Mouse (Mus musculus) mouse trophoblast stem cell (cell line): ENCODE results near the gene Galntl6.

Experiments used
- in situ Hi-C, 2 experiments: fragments of 300-500 bp; cut with MseI, MboI; formaldehyde crosslinking; loops; 2 replicates in 1 of 2; 3 replicates in 1 of 2; pipeline ENCODE4 v1.15.1; 2025

Gene Galntl6

DNA sequence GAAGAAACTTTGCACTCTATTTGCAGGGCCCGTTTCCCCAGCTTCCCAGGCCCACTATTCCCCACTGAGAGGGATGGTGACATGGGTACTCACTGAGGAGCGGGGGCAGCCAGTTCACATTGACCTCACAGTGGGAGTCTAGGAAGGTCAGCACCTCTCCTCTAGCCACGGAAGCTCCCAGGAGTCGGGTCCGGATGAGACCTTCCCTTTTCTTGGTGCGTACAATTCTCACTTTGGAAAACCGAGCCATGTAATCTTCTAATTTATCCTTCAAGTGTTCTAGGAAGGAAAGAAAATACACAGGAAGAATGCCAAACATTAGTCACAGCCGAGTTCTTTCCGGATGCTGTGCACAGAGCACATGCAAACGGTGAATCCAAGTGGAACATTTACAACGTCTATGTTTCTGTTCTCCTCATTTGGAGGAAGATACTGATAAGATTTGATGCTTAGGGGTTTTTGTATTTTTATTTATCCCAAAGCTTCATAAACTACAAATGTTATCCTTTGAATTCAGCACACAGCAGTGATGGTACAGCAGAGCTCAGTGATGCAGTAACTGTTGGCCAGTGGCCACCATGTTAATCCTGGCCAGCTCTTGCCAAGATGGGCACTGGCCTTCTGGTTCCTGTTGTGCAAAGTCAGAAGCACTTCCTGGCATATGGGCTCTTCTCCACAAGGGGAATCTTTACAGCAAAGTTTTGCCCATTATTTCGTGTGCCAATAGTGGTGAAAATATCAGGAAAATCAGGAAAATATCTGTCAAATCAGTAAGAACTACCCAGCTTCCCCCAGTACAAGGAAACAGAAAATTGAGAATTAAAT, 949.9 kb downstream of the Galntl6 start:
- in situ Hi-C loops = no loop called here

DNA sequence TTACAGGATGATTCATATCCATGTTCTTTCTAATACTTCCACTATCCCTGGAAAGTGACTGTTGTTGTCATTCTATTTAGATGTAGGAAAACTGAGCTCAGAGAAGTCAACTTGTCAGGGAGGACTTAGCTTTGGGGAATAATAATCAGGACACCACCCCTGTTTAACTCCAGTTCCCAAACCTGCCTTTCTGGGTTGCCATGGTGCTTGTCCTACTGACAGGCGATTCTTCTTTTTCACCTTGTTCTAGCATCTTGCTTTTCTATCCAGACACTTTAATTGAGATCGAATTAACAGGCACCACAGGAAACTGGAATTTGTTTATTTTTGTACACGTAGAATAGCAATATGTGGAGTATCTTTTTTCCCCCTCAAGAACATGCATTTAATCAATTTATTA, 953.3 kb downstream of the Galntl6 start:
- in situ Hi-C loops = no loop called here

DNA sequence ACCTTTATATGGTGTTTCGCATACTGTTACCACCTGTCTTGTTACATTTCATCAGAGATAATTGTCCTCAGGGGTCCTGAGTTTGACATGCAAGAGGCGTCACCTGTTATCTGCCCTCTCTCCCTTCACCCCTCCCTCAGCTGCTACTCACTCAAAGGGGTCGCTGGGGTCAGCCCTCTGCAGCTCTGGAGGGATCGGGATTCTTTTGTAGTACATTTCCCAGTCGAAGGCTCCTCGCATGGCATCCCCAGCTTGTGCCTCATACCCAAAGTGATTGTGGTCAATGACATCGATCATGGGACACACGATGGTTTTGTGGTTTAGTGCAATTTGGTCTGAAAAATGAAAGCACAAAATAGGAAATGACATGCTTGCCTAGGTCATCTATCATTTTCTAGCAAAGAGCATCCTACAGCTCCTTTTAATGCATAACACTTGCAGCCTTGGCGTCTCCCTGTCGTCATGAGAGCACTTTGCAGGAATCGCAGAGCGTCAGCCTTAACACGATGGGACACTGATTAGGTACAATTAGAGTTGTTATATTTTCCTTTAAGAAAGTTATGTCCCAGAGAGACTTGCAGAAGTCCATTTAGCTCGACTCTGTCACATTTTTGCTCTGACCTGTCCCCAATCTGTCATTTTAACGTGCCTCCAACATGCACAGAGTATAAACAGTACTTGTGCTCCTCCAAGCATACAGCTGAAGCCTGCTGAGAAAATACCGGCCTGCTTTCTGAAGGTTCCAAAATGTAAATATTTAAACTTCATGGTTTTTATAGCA, 954.1 kb downstream of the Galntl6 start:
- in situ Hi-C loops = no loop called here

DNA sequence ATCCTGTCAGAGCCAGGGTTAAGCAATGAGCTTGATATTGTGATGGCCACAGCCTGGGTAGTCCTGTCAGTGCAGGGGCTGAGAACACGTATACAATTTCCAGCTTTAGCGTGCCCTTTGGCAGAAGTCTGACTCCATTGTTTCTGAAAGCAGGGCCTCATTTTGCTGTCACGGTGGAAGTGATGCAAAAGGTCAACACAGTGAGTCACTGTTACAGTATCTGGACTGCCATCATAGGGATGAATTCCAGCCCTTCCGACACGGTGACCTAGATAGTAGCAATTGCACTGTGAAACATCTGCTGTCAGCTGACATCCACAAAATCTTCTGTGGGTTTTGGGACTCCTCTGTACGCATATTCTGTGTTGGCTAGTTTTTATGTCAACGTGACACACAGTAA, 956.9 kb downstream of the Galntl6 start:
- in situ Hi-C loops = no loop called here

DNA sequence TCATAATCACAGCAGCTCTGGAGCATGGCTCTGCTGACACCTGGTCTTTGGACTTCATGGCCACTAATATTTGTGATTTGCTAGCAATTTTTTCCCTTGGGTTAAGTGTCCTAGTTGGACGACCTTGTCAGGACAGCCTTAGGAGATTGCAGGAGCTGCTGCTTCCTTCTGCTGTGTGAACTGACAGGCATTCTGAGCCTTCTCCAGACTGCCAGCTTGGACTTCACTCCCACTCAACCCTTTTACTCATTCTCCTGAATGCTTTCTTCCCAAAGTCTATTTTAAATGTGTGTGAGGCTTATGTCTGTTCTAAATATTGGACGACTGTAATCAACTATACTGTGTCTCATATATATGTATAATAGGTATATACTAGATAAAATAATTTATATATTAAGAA, 971.3 kb downstream of the Galntl6 start:
- in situ Hi-C loops = no loop called here

DNA sequence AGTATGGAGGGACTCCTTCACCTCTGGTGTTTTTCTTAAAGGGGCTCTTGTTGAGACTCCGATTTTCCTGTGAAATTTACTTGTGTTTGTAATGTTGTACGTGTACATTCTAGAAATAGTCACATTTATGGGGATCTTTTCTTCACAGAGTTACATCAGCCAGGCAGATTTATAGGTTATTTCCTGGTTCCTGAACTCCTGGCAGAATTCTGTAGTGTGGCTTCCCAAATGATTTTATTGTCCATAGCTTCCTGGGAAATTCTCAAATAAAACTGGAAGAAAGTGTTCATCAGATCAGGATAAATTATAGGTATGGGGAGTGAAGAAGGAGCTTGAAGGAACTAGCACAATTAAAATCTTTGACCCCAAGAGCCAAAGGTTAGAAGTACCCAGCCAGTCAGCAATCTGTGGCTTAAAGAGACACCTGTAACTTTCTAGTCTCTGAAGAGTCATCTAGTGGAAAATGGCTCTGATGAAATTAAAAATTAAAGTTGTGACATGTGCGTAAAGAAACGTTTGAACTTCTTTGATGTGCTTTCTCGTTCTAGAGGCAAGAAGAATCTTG, 972.5 kb downstream of the Galntl6 start:
- in situ Hi-C loops = no loop called here

DNA sequence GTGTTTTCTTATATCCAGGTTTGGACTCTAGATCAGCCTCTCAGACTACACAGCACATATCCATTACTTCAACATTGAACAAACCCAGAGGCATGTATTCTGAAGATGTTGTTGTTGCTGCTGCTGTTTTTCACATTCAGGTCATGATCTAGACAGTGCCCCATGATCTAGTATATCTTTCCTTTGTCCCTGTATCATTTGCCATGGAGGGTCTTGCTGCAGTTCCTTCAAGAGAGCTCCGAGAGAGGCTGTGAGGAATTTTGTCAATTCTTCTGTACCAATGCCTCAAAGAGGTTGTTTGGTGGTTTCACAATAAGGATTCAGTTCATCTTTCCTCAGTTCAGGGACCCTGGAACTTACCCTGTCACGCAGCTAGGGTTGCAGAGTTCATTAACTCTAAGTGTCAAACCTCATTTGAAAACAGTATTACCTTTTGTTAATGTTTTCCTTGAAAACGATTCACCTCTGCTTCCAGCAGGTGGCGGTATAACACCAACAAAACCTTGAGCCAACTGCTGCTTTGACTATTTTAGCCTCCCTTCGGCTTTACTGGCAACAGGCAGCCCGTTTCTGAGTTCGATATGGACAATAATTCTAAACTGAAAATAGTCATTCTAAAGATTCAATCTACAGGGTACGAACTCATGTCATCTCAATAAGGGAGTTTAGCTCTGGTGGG, 973.1 kb downstream of the Galntl6 start:
- in situ Hi-C loops = no loop called here

DNA sequence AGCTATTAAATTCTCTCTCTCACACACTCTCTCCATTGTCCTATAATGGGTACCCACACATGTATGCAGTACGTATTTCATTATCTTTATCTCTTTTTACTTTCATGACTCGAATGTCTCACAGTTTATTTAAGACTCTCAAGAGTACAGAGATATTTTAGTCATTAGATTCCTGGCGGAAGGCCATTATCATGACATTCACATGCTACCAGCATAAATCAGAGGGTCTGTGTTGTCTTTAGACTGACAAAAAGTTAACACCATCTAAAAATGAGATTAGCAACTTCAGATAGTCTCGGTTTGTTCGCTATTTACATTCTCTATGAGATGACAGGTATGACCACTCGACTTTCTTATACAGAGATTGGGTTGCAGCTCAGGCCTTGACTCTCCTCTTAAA, 985.4 kb downstream of the Galntl6 start:
- in situ Hi-C loops = no loop called here

DNA sequence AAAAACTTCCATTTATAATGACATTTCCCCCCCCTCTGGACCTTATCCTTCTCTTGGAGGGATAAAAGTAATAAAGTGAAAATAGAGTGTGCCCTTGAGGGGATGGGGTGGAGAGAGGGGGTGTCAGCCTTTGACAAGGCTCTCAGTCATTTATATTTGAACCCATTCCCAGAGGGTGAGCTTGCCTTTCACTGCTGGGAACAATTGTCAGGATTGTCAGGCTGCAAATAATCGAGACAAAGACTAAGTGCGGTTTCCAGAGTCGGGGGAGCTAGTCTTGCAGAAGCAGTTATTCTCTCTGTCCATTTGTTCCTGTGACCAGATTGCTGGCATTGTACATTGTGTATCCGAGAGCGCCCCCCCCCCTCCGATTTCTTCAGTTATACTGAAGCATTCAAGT, 988.9 kb downstream of the Galntl6 start:
- in situ Hi-C loops = no loop called here

DNA sequence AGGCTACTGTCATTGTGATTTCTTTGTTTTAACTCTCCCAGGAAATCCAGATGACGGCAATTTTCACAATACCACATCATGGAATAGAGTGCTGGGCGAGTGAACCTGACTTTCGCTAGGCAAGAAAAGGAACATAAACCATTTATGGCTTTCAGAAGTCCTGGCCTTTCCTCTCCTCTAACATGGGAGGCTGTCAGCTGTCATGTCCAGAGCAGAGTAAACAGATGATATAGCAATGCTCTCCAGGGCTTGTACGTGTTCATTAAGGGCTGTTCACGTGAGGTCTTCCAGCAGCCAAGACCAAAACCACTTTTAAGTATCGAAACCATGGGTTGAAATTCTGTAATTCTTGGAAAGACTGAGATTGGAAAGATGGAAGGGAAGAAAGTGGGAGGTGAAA, 989.3 kb downstream of the Galntl6 start:
- in situ Hi-C loops = no loop called here

DNA sequence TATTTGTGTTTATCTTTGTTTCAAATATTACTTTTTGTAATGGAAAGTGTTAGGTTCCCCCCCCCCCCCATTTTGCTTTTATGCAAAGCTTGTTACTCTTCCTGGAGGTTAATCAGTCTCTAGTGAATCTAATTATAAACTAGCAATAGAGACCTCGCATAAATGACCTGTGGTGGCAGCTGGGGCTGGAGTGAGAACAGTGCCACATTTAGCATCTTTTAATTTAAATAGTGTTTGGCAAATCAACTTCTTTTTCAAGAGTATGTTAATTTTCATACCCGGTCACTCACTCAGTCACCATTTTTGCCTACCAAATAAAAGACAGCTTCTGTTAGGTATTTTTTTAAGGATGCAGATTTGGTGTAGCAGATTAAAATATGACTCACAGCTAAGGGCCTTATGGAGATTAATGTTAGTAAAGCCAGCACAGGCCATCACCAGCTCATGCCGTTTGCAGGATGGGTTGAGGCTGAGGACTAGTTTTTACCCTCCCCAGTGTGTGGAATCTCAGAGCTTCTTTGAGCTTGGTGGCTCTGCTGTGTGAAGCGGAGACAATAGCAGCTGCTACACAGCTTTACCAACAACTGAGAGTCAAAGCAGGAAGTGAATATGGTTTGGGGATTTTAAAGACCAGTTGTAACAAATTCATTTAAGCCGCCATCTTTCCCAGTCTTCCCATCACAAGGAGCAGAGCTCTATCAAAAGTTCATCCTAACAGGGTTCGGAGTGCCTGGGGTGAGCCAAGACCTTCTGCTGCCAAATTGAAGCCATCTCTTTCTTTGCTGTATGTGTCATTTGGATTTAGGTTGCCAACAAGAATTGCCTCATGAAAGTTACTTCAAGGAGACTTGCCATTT, 990.0 kb downstream of the Galntl6 start:
- in situ Hi-C loops = no loop called here

DNA sequence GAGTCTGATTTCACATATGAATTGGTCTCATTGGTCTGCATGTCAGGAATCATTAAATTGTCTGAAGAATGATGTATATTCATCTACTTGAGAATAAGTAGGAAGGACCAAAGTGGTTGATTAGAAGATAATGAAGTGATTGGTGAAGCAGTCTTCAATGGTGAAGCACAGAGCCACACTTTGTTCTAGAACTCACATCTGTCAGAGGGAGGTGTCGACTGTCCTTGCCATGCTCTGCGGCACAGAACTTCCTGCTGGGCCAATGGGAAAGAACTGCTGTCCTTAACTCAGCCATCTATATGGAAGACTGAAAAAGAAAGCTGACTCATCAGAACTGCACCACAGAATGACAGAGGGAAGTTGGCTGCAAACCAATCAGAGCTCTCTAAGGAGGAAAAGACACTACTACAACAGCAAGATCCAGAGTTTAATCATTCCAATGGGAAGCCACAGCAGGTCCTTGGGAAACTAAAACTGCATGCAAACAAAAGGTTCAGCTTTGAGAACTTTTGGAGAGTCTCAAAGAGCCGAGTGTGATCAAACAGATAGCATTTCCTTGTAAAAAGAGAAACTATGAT, 992.0 kb downstream of the Galntl6 start:
- in situ Hi-C loops = no loop called here

DNA sequence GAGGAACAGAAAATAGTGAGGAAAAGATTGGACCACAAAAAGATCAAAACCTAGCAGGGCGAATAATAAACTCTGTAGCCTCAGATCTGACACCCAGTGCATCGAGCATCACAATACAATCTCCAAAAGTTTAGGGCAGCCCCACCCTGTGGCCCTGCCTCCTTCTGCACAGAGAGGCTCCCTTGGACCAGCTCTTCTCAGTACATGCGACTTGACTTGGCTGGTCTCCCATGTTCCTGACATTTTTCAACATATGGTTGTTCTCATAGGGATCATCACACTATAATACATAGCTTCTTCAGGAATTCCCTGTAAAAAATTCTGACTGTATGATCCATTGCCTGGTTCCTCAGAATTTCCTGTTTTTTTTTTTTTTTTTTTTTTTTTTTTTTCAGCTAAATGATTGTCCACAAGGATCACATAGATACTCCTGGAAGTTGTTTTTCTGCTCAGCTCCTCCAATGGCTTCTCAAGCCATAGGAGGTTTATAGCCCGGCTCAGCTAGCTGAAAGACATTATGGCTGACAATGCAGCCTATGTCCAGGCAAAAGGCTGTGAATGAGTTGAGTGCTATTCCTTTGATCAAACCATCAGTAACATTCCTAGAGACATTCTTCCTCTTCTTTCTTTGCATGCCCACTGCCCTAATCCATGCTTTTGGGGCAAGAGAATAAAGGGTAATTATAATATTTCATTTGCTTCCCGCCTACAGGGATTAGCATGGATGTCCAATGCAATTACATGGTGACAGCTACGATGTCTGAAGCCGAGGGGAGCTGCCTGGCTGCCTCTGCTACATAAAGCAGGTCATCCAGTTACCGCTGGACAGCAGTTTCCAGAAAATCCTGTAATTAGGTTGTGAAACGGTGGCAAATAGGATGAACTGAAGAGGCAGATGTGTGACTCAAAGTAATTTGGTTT, 993.5 kb downstream of the Galntl6 start:
- in situ Hi-C loops = no loop called here

DNA sequence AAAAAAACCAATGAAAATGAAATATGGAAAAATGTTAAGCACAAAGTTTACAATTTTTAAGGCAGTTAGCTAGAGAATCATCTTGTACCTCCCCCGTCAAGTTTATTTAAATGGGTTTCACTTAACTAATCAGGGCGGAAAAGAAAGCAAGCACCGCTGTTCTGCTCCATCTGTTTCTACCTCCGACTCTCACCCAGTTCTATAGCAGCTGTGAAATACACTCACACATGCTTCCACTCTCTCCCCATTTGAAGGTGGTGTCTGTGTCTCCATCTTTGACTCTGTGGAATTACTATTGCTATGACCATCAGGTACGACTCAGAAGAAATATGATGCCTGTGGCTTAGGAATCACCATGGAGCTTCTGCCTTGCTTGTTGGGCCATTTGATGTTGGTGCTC, 1019.1 kb downstream of the Galntl6 start:
- in situ Hi-C loops = no loop called here

DNA sequence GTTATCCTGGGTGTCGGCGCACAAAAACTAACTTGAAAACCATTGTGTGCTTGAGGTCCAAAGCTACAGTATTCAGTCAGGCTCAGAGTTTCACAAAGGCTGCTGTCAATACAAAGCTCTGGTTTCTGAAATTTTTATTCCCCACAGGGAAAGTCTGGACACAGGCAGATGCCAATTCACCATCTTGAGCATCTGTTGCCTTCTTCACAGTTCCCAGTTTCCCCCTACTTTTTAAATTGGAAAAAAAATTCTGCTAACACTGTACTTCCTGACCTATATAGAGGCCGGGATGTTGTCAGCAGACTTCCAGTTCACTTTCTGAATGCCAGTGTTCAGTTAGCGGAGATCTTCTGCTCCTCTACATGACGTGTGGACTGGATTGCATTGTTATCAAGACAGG, 1020.3 kb downstream of the Galntl6 start:
- in situ Hi-C loops = no loop called here

DNA sequence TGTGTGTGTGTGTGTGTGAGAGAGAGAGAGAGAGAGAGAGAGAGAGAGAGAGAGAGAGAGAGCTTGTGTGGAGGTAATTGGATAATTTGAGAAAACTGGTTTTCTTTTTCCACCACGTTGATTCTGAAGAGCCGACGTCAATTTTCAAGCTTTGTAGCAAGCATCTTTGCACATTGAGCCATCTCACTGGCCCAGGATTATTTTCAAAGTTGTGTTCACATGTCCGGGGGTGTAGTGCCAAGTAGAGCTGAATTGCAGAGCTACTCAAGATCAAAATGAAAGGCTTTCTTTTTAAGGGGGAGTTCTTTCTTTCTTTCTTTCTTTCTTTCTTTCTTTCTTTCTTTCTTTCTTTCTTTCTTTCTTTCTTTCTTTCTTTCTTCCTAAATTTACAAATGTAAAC, 1022.3 kb downstream of the Galntl6 start:
- in situ Hi-C loops = no loop called here

DNA sequence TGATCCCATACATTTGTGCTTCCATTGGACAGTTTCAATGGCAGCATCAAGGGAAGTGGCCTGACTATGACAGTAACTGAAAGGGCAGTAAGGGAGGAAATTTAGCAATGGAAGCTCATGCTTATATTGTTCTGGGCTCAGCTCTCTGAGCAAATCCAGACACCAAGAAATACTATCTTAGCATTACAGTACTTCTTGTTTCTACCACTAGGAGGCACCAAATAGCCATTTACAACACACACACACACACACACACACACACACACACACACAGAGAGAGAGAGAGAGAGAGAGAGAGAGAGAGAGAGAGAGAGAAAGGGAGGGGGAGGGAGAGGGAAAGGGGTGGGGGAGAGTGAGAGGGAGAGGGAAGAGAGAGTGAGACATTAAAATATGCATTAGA, 1023.6 kb downstream of the Galntl6 start:
- in situ Hi-C loops = no loop called here

DNA sequence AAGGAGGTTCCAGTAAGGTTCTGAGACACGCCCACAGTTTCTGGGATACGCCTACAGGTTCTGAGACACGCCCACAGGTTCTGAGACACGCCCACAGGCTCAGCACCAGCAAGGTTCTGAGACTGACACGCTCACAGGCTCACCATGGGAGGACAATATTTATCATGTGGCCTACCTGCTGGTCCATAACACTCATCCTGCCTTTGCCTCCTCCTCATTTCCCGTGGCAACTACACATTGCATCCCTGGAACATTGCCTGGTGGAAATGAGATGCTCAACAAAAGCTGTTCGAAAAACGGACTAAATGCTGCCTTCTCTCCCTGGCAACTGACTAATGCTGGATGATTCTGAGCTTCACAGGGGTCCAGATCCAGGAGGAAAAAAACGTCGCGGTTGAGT, 1033.0 kb downstream of the Galntl6 start:
- in situ Hi-C loops = no loop called here

DNA sequence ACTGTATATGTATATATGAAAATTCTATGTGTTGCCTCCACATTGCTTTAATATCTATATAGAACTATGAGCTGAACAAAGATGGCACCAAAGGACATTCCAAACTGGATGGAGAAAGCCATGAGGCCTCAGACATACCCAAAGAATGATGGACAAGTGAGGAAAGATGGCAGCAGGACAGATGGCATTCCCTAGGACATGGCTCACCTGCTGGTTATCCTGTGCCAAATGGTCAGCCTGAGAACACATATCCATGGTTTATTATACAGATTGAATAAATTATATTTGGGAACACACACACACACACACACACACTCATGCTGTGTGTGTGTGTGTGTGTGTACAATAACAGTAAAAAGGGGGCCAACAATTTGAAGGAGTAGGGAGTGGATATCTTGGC, 1063.4 kb downstream of the Galntl6 start:
- in situ Hi-C loops = no loop called here

DNA sequence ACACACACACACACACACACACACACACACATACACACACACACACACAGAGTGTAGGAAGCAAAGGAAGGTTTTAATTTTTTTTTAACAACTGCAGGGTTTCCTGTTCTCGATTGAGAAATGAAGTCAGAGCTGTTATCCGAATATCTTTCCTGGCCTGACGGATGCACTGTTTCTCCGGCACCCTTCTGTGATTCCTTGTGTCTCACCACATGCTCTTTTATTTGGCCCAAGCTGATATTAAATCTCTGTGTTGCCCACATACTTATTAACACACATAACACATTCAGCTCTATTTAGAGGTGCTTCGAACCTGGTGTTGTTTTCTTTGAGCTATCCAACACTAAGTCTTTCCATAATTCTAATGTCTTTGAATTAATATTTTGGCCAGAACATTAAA, 1069.0 kb downstream of the Galntl6 start:
- in situ Hi-C loops = no loop called here
